Mouse (Mus musculus): ENCODE data around the gene Dock7.

GRCm38 (mm10) chr4:99143323-99143722 is 22.6 kb upstream of the Dock7 start:
- no peak for TF ChIP-seq CTCF (IDR thresholded peaks at IDR 0.05; ENCODE audit: low read depth, low read length)
- no peak for TF ChIP-seq POLR2A (IDR thresholded peaks at IDR 0.05; ENCODE audit: borderline replicate concordance, low read depth, low read length)

Data from bone marrow macrophage, adult 2 months (primary cell).